Mouse (Mus musculus) gastrocnemius, postnatal 10 days (tissue): Measurements from ENCODE around the gene Prdm16. TPM values are rescaled to one million over a fixed set of nuclear protein-coding genes. Genes with fewer than 3 reads are reported as not detected.
A peak's percentile ranks its signal among the peaks of the same experiment; 100 is the strongest.

Experiments
- DNase-seq: peaks from one replicate; pipeline ENCODE4 v3.0.0; 2021; ENCODE audit warnings: mixed read lengths
- total RNA-seq, 2 experiments: library from RNA; stranded (reverse); gene quantifications; 2 replicates each; pipeline ENCODE4 v1.2.3; 2021

The Prdm16 gene
- total RNA-seq, 2 experiments from 2014 or later: 2.7 to 4.1 TPM

DNA sequence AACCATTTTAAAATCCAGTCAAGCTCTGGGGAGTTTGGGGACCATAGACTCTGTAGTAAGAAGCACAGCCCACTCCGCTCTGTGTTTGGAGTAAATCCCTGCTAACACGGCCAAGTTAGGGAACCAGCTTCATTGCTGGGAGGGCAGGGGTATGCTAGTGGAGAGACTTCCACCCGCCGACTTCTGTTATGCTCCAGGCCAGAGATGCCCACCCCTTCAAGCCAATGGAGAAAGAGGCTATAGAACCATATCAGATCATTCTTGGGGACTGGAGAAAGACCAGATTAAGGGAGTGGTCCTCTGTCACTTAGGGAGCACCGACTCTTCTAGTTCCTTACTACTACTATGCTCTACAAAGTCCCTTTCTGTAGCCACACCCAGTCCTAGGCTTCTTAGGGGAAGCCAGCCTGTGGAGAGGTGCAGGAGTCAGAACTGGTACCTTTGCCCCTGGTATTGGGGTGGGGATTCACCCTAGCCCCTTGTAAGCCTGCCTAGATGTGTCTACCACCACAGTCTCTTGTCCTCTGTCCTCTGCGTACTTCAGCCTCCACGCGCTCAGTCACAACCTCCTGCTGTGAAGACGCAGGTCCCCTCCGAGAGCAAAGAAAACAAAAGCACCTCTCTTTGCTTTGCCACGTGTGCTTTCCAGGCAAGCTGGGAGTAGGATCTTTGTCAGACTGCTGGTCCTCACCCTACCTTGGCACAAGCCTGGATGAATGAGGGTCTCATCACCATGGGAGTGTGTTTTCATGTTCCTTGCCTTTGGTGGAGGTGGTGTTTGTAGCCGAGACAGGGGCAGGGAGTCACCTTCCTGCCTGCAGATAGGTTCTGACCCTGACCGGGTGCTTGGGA, 3.1 kb upstream of the Prdm16 start:
- DNase-seq: no peak

DNA sequence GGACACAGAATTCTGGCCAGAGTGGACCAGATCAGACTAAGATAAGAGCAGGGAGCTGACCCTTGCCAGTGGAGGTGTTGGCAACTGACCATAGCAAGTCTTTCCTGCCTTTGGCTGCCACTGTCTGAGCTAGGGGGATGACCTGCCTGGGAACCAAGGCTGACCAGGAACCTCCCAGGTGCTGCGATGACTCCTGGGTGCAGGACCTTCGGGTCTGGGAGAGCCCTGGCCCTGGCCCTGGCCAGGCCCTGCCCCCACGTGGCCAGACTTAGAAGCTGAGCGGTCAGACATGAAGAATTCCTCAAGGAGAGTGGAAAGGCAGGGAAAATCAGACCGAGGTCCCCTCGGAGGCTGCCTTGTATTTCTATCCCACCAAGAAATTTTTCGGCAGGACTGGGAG, 2.5 kb upstream of the Prdm16 start:
- no peak for DNase-seq

DNA sequence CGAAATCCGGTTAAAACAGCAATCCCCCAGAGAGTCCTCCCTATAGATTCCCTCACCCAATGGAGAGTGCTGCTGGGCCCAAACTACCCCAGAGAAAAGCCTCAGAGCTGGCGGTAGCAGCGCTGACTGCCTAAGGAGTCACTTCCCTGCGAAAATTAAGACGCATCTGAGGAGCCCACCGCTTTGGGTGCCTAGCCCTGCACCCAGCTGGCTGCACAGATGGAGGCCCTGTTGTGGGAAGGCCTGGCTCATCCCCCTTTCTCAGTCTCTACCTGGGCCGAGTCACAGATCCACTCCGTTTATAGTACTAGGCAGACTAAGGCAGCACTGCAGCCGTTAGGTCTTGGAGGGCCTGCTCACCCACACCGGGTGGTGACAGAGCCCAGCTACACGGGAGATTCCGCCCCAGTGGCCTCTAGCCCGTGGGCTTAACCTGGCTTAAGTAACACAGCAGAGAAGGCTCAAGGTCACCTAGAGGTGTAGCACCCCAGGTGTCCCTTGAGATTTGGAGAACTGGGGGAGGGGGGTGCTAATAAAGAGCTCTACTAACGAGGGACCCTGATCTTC, 1.7 kb upstream of the Prdm16 start:
- no peak for DNase-seq

DNA sequence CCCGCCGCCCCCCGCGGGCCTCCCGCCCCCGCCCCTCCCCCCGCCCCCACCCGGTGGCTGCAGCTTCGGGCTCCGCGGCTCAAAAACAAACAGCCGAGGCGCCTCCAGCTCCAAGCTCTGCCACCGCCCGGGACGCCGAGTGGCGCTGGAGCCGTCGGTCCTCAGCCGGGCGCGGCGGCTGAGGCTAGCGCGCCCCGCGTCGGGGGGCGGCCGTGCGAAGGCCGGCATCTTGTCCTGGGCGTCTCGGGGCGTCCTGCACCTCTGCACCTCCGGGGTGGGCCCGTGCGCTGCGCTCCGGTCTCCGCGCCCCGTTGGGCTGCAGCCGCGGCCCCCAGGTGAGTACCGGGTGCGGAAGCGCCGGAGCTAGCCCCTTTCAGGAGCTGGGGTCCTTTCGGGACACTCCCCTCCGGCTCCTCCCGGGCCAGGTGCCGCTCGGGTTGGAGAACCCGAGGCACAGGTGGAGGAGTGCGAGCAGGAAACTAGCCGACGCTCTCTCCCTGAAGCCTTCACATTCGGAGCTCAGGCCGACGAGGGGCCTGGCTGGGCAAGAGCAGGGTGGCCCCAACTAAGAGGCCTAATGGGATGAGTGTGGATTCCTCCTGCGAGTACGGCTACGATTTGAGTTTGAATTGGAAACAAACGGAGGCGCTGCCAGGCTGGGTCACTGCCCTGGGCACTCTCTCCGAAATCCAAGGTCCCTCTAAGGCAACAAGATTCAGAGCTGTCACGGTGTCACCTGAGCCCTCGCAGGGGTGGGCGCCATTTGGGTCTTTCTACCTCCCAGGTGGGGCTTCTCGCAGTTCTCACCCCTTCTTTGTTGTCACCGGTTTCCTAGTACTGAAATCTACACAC, 1.0 kb upstream of the Prdm16 start:
- no peak for DNase-seq

DNA sequence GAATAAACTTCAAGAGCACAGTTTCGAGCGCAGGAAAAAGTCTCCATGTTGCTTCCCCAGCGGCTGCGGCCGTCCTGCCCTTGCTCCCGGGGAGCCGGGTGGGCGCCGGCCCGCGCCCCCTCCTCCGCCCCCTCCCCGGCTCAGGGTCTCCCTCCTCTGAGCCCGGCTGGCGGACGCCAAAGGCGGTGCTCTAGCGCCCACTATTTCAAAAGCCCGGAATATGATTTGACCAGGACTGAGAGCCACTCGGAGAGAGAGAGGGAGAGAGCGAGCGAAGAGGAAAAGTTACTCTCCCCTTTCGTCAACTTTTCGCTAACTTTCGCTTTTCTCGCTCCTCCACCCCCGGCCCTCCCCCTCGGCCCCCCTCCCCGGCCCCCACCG, 630 bp downstream of the Prdm16 start:
- peak; percentile 34 for DNase-seq

DNA sequence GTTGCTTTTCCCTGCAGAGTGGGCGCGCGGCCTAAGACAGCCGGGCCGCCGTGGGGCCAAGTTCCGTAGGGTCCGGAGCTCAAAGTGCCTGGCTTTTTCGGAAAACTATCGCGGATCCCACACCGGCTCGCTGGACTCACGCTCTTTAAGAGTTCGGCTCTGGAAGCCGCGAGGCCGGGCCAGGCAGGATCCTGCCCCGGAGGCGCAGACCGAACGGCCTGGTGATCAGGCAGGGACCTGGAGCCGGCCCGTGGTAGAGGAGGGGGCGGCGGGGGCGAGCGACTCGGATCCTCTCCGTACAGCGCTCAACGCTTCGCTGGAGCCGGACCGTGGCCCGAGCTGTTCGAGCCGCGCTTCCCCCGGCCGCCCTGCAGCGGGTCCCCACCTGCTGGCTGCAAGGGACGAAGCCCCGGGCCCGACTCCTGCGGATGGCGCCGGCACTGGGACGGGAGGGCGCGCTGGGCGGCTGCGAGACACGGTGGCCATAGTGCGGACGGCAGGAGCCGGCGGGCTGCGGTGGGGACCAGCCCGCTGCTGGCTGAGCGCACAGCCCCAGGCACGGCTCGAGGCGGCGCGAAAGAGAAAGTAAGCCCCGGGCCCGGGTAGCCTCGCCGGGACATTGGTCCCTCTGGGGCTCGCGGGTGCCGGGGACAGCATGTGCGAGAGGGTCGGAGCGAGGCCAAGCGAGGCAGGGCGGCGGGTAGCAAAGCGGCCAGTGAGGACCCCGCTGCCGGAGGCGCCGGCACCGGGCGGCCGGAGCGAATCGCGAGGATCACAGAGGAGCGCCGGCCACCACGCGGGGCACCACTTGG, 1.2 kb downstream of the Prdm16 start:
- peak; percentile 62 for DNase-seq

DNA sequence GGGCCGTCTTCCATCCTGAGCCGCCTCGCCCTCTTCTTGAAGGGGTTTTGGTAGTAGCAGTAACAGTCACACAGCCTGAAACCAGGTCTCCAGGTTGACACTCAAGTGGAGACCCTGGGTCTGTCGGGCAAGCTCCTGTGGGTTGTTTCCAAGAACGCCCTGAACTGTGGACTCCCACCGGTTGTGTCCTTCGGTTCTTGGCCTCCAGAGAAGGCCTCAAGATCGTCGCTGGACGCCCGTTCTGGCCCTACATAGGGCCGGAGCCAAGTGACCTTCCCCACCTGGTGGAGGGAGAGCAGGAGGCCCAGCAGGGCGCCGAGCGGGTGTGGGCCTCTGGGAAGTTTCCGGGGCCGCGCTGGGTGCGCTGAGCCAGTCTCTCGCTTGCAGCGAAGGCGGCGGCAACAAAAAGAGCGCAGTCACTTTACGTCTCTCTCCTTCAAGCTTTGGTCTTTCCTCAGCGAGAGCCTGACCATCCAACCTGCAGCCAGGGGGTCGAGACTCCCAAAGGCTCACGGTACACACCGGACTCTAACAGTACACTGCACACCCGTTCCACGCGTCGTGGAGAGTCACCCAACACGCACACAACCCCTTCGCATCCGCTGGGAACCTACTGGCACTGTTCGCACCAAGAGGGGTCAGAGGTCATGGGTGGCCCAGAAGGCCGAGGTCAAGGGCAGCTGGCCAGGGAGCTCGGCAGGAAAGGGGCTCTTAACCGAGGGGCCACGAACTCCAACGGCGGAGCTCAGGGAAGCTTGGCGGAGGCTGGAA, 2.0 kb downstream of the Prdm16 start:
- DNase-seq: no peak

DNA sequence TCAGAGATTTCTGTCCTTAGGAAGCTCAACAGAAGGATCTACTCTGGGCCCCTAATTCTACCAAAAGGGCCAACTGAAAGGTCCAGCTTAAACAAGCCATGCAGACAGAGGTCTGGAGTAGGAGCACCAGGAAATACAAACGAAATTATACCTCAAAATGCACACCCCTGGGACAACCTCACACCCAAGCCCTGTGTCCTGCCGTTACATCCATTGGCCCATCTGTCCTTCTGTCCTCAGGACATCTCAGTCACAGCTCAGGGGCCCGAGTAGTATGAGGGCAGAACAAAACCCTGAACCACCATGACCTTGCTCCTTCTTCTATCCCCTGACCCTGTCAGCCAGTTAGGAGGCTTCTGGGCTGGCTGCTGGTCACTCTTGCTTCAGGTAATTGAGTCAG, 2.7 kb downstream of the Prdm16 start:
- DNase-seq: no peak

DNA sequence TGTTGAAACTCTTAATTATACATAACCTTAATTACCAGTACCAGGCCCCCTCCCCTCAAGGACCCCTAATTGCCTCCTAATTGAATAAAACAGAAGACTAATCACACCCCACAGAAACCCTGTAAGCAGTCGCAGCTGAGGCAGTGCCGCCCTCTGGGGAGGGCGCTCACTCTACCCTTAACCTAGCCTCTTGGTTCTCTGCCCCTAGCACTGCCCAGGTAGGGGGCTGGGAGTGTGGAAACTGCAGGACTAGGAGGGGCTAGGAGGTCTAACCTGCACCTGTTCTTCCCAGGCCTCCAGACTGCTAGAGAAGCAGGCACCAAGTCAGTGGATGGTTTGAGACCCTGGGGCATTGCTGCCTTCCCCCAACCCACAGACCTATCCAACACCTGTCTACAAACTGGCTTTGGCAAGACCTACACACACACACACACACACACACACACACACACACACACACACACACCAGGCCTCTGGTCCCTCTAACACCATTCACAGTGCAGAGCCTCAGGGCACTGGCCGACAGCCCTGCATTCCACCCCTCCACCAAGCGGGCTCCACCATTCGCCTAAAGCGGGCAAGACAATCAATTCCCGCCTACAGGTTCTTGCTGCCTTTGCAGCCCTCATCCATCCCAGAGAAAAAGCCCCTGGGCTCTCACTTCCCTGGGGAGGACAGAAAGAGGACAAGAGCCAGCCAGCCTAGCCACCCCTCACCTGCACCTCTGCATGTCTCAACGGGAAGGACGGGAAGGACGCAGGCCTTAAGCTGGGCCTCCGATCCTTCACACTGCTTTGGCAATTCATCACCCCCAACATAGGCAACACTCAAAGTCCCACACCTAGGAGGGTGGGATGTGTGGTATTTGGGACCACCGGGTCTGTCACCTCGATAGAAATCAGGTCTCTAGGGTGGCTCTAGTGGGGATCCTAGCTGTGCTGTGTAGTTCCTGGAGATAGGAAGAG, 3.6 kb downstream of the Prdm16 start:
- no peak for DNase-seq

DNA sequence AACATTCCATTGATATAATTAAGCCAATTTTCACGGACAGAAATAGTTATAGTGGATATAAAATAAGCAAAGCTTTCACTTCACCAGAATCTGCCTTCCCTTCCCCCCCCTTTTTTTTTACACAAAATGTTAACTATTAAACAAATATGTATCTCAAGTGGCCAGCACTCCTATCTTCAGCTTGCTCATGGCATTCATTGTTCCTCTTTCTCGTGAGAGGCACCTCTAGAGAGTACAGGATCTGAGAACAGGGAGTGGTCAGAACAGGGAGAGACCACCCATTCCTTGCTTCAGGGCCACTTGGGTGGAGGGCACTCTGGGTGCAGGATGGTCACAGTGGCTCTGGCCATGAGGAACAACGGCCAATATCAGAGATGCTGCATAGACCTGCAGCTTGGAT, 5.9 kb downstream of the Prdm16 start:
- no peak for DNase-seq

DNA sequence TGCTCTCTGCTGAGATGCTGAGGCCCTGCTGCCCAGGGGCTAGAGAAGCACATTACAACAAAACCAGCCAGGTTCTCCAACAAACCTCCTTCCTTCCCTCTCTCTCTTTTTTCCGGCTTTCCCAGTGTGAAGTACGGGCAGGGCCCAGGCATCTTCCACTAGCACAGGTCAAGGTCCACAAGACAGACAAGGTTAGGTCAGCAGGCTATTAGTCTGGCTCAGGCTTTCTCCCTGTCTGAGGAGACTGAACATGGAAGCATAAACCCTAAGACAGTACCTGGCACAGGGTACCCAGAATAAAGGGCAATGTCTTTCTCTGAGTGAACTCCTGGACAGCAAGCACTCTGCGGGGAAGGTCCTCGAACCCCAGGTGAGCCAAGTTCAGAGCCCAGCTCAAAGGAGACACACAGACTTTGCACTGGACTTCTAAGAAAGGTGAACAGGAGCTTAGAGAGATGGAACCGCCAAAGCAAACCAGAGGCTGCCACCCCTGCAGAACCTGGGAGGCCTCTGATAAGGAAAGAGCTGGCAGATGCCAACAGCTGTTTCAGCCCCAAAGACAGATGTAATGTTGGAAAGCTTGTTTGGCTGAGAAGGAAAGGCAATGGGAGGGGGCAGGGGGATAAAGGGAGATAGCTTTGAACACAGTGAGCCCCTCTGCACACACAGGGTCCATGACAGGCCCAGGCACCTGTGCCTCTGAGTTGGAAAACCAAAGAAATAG, 9.1 kb downstream of the Prdm16 start:
- DNase-seq: no peak

DNA sequence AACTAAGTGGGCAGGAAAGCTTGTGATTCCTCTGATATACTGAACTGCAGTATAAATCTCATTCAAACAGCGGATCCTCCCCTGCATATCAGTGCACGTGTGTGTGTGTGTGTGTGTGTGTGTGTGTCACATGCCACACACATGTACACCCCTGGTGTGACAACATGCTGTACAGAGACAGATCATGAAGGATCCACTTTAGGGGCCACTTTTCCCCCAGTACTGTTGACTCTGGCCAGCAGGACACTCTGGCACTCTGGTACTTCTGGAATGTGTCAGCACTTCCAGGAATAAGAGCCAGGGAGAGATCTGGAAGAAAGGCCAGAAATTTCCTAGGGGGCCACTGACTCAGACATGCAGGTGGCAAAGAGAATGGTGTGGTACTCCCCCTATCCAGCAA, 10.4 kb downstream of the Prdm16 start:
- DNase-seq: no peak

DNA sequence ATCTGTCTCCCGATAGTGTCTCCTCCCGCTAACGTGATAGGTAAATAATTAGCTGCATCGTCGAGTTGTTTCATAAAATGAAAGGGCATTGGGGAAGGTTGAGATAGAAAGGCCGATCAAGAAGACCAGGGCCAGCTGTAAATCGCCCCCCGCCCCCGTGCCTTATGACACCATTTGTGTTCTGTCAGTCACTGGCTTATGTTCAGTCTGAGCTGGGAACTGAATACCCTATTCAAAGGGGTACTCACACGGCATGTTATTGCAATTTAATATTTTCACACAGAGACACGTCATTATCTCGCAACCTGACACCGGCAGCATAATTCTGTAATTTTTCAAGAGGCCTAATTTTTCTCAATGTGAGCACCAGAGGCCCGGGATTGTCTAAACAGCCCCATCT, 11.0 kb downstream of the Prdm16 start:
- no peak for DNase-seq

DNA sequence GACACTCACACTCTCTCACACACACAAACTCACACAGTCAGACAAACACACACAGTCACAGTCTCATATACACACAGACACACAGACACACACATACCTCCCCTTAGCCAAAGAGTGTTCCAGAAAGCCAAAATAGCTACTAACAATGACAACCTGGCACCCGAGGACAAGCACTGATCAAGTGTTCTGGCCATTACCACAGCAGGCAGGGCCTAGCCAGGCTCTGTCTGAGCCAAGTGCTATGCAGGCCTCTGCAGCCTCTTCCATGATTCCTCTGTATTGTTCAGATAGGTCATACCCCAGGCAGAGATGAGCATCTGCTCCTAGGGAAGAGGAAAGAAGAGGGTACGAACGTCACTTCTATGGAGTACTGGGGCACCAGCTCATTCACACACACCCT, 13.4 kb downstream of the Prdm16 start:
- no peak for DNase-seq

DNA sequence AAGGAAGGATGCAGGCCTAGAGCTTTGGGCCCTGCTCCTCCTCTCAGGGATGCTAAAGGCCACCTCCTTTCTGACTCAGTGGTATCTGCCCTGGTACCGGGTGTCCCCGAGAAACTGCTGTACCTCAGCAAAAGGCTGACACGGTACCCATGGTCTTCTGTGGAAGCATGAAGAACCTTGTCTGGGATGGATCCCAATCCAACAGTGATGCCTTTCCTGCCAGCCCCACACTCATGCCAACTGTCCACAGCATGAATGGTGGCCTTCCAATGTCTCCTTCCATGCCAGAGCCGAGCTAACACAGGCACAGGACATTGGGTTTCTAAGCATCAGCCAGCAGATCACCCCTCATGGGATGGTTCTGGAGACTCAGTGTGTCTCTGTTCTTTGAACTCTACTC, 14.2 kb downstream of the Prdm16 start:
- DNase-seq: no peak

DNA sequence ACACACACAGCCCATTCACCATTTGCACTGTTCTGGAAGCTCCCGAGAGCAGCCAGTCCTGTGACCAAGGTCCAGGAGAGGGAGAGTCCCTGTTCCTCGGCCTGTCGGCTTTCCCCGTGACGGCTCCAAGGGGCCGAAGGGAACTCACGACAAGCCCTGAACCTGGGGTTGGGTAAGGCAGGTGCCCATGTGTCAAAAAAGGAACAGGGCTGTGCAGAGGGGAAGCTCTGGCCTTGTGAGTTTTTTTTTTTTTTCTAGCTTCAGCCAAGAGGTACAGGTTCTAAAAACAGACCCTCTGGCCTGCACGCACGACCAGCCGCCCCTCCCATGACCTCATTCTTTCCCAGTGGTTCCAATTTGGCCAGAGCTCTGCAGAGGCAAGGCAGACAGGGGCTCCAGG, 25.5 kb downstream of the Prdm16 start:
- no peak for DNase-seq

DNA sequence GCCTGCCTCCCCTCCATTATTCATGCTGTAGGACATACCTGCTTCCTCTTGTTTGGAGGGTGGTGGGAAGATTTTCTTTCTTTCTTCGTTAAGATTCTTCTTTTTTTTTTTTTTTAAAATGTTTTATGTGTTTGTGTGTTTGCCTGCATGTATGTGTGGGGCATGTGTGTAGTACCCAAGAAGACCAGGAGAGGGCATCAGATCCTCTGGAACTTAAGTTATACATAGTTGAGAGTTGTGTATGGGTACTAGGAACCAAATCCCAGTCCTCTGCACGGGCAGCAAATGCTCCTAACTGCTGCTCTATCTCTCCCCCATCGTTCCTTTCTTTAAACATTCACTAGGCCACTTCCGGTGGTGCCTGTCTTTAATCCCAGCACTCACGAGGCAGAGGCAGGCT, 28.9 kb downstream of the Prdm16 start:
- DNase-seq: no peak

DNA sequence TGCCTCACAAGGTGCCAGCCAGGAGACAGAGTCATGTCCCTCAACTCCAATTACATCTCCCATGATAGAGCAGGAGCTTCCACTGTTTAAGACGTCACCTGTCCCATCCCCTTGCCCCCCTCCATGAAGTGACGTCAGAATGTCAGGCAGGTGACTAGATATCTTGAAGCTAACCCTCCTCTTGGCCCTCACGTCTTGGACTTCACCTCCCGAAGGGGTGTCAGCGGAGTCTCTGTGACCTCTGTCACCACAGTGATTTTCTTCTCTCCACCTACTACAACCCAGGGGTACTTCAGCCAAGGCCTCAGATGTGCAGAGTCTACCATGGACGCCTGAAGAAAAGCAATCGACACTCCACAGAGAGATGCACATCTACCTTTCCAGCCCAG, 32.2 kb downstream of the Prdm16 start:
- DNase-seq: no peak

DNA sequence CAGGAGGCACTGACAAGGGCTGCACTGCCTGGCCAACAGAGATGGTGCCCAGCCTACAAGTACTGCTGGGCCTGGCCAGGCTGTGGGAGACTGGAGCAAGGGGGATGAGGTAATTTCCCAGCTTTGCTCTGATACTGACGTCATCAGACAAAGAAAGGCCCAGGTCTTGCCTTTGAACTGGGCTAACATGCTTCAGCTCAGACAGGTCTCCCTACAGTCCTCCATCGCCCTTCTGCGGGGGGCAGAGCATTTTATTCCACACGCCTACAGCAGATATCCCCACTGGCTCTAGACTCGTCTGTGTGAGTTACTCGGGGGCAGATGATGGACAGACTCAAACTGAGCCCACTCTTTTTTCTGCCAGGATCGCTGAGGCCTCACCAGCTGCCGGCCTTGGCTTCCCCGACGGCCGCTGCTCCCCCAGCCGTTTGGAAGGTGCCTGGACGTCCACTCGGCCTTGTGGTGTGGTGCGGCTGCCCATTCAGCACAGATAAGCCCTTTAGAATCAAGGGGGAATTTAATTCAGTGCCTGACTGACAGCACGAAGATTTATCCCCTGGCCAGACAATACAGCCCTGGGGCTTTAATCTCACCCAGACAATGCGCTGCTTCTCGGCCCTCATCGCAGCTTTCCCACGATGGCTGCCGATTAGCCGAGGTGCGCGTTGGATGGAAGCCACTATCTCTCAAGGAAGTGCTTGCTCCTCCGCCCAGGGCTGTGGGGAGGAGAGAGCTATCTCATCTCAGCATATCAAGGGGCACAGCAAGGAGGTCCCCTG, 32.8 kb downstream of the Prdm16 start:
- DNase-seq: no peak
